Mouse (Mus musculus): Measurements from ENCODE around the gene Snai1. TPM values are rescaled to one million over a fixed set of nuclear protein-coding genes. Genes with fewer than 3 reads are reported as not detected.

Snai1 gene
- total and polyA plus RNA-seq, 3 experiments = 1.6 to 10.5 (median 2.0) TPM

GRCm38 (mm10) chr2:167496437-167496836, 41.6 kb upstream of the Snai1 start:
- Histone ChIP-seq H3K4me3 (no peak overlapping the region), H3K36me3 (ENCODE audit: control insufficient read depth, insufficient read depth, low read length) (no peaks in the 10 kb centered on the region), H3K27ac (no peak overlapping the region), H3K4me1 (ENCODE audit: control insufficient read depth, insufficient read depth, low read length) (peaks cover 3% of the 10 kb centered on the region), H3K79me2 (replicated peaks; ENCODE audit: control insufficient read depth, insufficient read depth, low read length) (no peaks in the 10 kb centered on the region), H3K9ac (ENCODE audit: low read depth, low read length) (no peak overlapping the region), H3K27me3 (ENCODE audit: control insufficient read depth, insufficient read depth, low read length) (no peaks in the 10 kb centered on the region)
- intact Hi-C loops (cut with DNase I) = no loop called here
- WGBS = 55% methylated on average over 7 of the region's 7 CpGs
- no peak for TF ChIP-seq CTCF (IDR thresholded peaks at IDR 0.05)
- no peak for TF ChIP-seq POLR2A (IDR thresholded peaks at IDR 0.05; ENCODE audit: insufficient read depth, low read depth, low read length)
- no peak for TF ChIP-seq EP300 (IDR thresholded peaks at IDR 0.05; ENCODE audit: insufficient read depth, low read depth, low read length)
- no peak for DNase-seq

DNA sequence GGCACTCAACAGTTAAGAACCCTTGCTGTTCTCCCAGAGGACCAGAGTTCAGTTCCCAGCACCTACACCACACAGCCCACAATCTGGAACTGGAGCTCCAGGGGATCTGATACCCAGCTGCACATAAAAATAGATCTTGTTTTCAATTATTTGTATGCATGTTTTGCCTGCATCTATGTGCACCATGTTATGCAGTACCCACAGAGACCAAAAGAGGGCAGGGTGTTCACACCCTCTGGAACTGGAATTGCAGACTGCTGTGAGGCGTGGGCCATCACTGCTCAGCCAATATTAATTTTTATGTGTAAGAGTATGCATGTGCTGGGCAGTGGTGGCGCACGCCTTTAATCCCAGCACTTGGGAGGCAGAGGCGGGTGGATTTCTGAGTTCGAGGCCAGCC, 40.7 kb upstream of the Snai1 start:
- no peak for TF ChIP-seq EP300 (IDR thresholded peaks at IDR 0.05; ENCODE audit: insufficient read depth, low read depth, low read length)
- peak; percentile 79 for TF ChIP-seq CTCF (IDR thresholded peaks at IDR 0.05)
- DNase-seq = no peak
- intact Hi-C loops (cut with DNase I) = no loop called here
- Histone ChIP-seq H3K27ac (no peak overlapping the region), H3K79me2 (replicated peaks; ENCODE audit: control insufficient read depth, insufficient read depth, low read length) (no peaks in the 10 kb centered on the region), H3K9ac (ENCODE audit: low read depth, low read length) (no peak overlapping the region), H3K36me3 (ENCODE audit: control insufficient read depth, insufficient read depth, low read length) (no peaks in the 10 kb centered on the region), H3K27me3 (ENCODE audit: control insufficient read depth, insufficient read depth, low read length) (no peaks in the 10 kb centered on the region), H3K4me3 (no peak overlapping the region), H3K4me1 (ENCODE audit: control insufficient read depth, insufficient read depth, low read length) (0 out of 2 replicates have a peak, but pooled peaks cover 1% of the 10 kb centered on the region)
- 71% methylated on average over 5 of the region's 5 CpGs for WGBS

DNA sequence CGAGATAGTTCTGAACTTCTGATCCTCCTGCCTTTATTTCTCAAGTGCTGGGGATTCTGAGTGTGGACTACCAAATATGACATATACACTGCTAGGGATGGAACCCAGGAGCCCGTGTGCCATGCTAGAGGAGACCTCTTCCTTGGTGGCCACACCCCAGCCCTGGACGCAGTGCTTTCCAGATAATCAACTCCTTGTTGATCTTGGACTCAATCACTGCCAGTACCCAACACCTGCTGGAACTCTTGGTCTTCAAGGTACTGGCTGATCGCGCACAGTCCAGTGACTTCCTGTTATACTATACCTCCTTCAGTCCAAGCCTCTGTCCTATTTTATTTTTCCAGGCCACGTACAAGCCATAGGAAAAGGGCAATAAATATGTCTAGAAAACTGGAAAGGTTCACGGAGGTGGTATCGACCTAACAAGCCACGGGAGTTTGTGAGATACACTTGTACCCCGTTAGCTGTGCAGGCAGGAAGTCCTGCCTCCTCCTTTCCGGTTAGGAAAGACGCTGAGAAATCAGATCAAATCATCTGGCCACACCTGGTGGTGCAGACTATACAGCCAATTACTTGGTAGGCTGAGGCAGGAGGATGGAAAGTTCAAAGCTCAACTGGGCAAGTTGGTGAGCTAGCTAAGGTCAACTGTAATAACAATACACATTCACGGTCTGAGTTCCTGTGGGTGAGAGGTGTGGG, 35.3 kb upstream of the Snai1 start:
- no peak for TF ChIP-seq CTCF (IDR thresholded peaks at IDR 0.05)
- TF ChIP-seq EP300 (IDR thresholded peaks at IDR 0.05; ENCODE audit: insufficient read depth, low read depth, low read length) = no peak
- no peak for TF ChIP-seq POLR2A (IDR thresholded peaks at IDR 0.05; ENCODE audit: insufficient read depth, low read depth, low read length)
- 36% methylated on average over 13 of the region's 13 CpGs for WGBS
- Histone ChIP-seq H3K27me3 (ENCODE audit: control insufficient read depth, insufficient read depth, low read length) (no peaks in the 10 kb centered on the region), H3K36me3 (ENCODE audit: control insufficient read depth, insufficient read depth, low read length) (peaks cover 9% of the 10 kb centered on the region), H3K79me2 (replicated peaks; ENCODE audit: control insufficient read depth, insufficient read depth, low read length) (peaks cover 4% of the 10 kb centered on the region; the same call in 1 of the 2 replicates), H3K4me3 (peak overlapping the region; percentile 99), H3K27ac (peak overlapping the region; percentile 86), H3K4me1 (ENCODE audit: control insufficient read depth, insufficient read depth, low read length) (peaks cover 9% of the 10 kb centered on the region), H3K9ac (ENCODE audit: low read depth, low read length) (peak overlapping the region; percentile 21)
- DNase-seq = no peak
- intact Hi-C loops (cut with DNase I) = no loop called here

DNA sequence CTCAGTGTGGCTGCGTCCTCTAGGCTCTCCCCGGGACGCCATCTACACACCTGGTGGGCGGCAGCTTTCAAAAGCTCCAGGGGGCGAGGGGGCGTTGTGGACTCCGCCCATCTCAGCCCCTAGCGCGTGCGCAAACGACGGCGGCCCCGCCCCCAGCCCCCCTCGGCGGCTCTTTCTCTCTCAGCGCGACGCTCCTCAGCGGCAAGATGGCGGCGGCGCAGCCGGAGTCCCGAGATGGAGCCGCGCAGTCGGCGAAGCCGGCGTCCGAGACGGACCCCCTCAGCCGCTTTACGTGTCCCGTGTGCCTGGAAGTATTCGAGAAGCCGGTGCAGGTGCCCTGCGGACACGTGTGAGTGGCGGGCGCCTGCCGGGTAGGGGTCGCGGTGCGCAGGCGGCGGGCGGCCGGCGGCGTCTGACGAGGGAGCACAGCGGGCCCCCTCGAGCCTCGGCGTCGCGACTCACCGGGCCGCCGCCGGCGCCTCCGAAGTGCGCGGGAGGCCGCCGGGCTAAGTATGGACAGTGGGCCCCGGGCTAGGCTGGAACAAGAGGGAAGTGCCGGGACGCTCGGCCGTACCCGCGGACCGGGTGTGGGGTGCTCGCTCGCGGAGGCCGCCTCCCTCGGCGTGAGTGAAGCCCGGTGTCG, 34.6 kb upstream of the Snai1 start:
- H3K4me1 ChIP-seq (ENCODE audit: control insufficient read depth, insufficient read depth, low read length) = peaks cover 9% of the 10 kb centered on the region
- TF ChIP-seq CTCF (IDR thresholded peaks at IDR 0.05) = peak; percentile 32; the same call in 1 of the 2 replicates
- TF ChIP-seq EP300 (IDR thresholded peaks at IDR 0.05; ENCODE audit: insufficient read depth, low read depth, low read length) = no peak
- TF ChIP-seq POLR2A (IDR thresholded peaks at IDR 0.05; ENCODE audit: insufficient read depth, low read depth, low read length) = peak; percentile 63; the same call in 1 of the 2 replicates
- H3K79me2 ChIP-seq (replicated peaks; ENCODE audit: control insufficient read depth, insufficient read depth, low read length) = peaks cover 4% of the 10 kb centered on the region; the same call in 1 of the 2 replicates
- no peaks in the 10 kb centered on the region for H3K27me3 ChIP-seq (ENCODE audit: control insufficient read depth, insufficient read depth, low read length)
- H3K36me3 ChIP-seq (ENCODE audit: control insufficient read depth, insufficient read depth, low read length) = peaks cover 9% of the 10 kb centered on the region
- peak; percentile 90 to 91 for DNase-seq
- peak overlapping the region; percentile 86 for H3K27ac ChIP-seq
- peak overlapping the region; percentile 99 for H3K4me3 ChIP-seq
- WGBS = under 1% methylated on average over 79 of the region's 85 CpGs
- intact Hi-C loops (cut with DNase I) = no loop called here
- H3K9ac ChIP-seq (ENCODE audit: low read depth, low read length) = peak overlapping the region; percentile 96

- H3K9ac ChIP-seq (ENCODE audit: low read depth, low read length) = peak overlapping the region; percentile 96
- DNase-seq = peak; percentile 77
- peak overlapping the region; percentile 99 for H3K4me3 ChIP-seq
- under 1% methylated on average over 32 of the region's 32 CpGs for WGBS
- peaks cover 9% of the 10 kb centered on the region for H3K4me1 ChIP-seq (ENCODE audit: control insufficient read depth, insufficient read depth, low read length)
- H3K27ac ChIP-seq = peak overlapping the region; percentile 86
- no peaks in the 10 kb centered on the region for H3K27me3 ChIP-seq (ENCODE audit: control insufficient read depth, insufficient read depth, low read length)
- peaks cover 4% of the 10 kb centered on the region; the same call in 1 of the 2 replicates for H3K79me2 ChIP-seq (replicated peaks; ENCODE audit: control insufficient read depth, insufficient read depth, low read length)
- intact Hi-C loops (cut with DNase I) = no loop called here
- peaks cover 9% of the 10 kb centered on the region for H3K36me3 ChIP-seq (ENCODE audit: control insufficient read depth, insufficient read depth, low read length)
- TF ChIP-seq CTCF (IDR thresholded peaks at IDR 0.05) = no peak
- TF ChIP-seq POLR2A (IDR thresholded peaks at IDR 0.05; ENCODE audit: insufficient read depth, low read depth, low read length) = 0 out of 2 replicates have a peak, but pooled peaks have one; percentile 8
These were observed 34.1 kb upstream of the Snai1 start for GRCm38 (mm10) chr2:167503896-167504349.

GRCm38 (mm10) chr2:167505127-167505526, 32.9 kb upstream of the Snai1 start:
- 40% methylated on average over 3 of the region's 3 CpGs for WGBS
- Histone ChIP-seq H3K36me3 (ENCODE audit: control insufficient read depth, insufficient read depth, low read length) (peaks cover 11% of the 10 kb centered on the region), H3K9ac (ENCODE audit: low read depth, low read length) (peak overlapping the region; percentile 26; the same call in 1 of the 2 replicates), H3K27me3 (ENCODE audit: control insufficient read depth, insufficient read depth, low read length) (no peaks in the 10 kb centered on the region), H3K79me2 (replicated peaks; ENCODE audit: control insufficient read depth, insufficient read depth, low read length) (peaks cover 4% of the 10 kb centered on the region; the same call in 1 of the 2 replicates), H3K4me3 (peak overlapping the region; percentile 26), H3K4me1 (ENCODE audit: control insufficient read depth, insufficient read depth, low read length) (peaks cover 10% of the 10 kb centered on the region), H3K27ac (peak overlapping the region; percentile 86)
- no peak for DNase-seq
- no peak for TF ChIP-seq EP300 (IDR thresholded peaks at IDR 0.05; ENCODE audit: insufficient read depth, low read depth, low read length)
- TF ChIP-seq CTCF (IDR thresholded peaks at IDR 0.05) = no peak
- no peak for TF ChIP-seq POLR2A (IDR thresholded peaks at IDR 0.05; ENCODE audit: insufficient read depth, low read depth, low read length)
- intact Hi-C loops (cut with DNase I) = no loop called here

Measured in heart, adult 2 months (tissue).